Comparison of ENCODE assay signal across 9 mouse cellular contexts in the genomic region with DNA sequence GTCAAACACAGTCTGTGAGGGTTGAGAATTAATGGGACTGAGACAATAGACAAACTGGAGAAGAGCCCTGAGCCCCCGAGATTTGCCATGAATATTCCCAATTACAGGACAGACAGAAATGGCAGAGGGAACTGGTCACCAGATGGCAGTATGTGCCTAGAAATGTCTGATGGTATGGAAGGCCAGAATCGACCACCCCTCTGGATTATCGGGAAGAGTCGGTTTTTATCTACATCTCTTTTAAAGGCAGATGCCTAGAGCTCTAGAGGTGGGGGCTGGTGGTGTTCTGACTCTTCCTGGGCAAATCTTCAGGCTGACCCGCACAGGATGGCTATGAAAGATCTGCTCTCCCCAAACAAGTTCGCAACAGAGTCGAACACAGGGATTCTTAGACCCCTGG. TPM values are rescaled to one million over a fixed set of nuclear protein-coding genes. Genes with fewer than 3 reads are reported as not detected.
DNase-seq lines count a peak whose midpoint lies in the region; ATAC-seq lines count a peak whose summit lies in the region.
"Had no signal": no experiment of that assay in that cellular context is flagged by ENCODE, and none has a peak within 500 bp of the region (broad histone marks: within the 10 kb centered on the region; RNA-seq: fewer than 3 reads in every experiment).

No protein-coding gene starts in this region.

- H3K4me3 ChIP-seq in heart, embryonic 13.5 days: no peak overlapping the region

- 0 out of 2 replicates have a peak overlapping the region, but pooled peaks have one; percentile 28 for H3K4me2 ChIP-seq in heart, embryonic 13.5 days

- DNase-seq in cerebellum, postnatal 25 days: peak; percentile 42 to 67
- no peak for DNase-seq in cerebellum, adult 9-11 months
- peak; percentile 62 to 72 for DNase-seq in right cerebral cortex, adult 2 months (ENCODE audit: low spot score in 2 of 2)
- no peak for DNase-seq in right cerebral cortex, adult 18-20 months
- peak; percentile 68 for DNase-seq in mesoderm, embryonic 11.5 days (ENCODE audit: low read depth, low spot score)
- DNase-seq in spleen, postnatal 10 days (ENCODE audit: low spot score in 2 of 2): no peak
- DNase-seq in gastrocnemius, postnatal 10 days: no peak

- H3K9ac ChIP-seq in heart, embryonic 13.5 days: peak overlapping the region; percentile 28; the same call in 1 of the 2 replicates

- no peak for ATAC-seq in heart, embryonic 13.5 days (ENCODE audit: extremely low read depth, insufficient number of reproducible peaks, low FRiP score, low TSS enrichment)

- H3K9me3 ChIP-seq in heart, embryonic 13.5 days: no peaks in the 10 kb centered on the region
- H3K9me3 ChIP-seq: G1E had no signal

- peaks cover 9% of the 10 kb centered on the region for H3K27me3 ChIP-seq in heart, embryonic 13.5 days (replicated peaks)

- H3K4me1 ChIP-seq in heart, embryonic 13.5 days: no peaks in the 10 kb centered on the region

- no peaks in the 10 kb centered on the region for H3K36me3 ChIP-seq in heart, embryonic 13.5 days
- H3K36me3 ChIP-seq: G1E had no signal

- 25% methylated on average over 7 of the region's 7 CpGs for WGBS in heart, embryonic 13.5 days

- H3K27ac ChIP-seq in heart, embryonic 13.5 days (replicated peaks): no peak overlapping the region

RNA-seq across cellular contexts. Expression of a gene that starts 17.9 kb away (rescaled TPM):
- polyA plus RNA-seq in heart, embryonic 13.5 days (2015; fragmentation: Nextera tagmentation; extraction: Ambion mirVana): 41.2 and 42.2 TPM in 2 replicates
- 10 to 100 TPM; 33.8 to 40.2 TPM for total RNA-seq in gastrocnemius, postnatal 10 days (2021)

Comparison
In these comparisons a context has a peak if more than half of its experiments do, and no peak if none do; other contexts are left out.
1. DNase-seq: peak in cerebellum, postnatal 25 days (2 of 2), right cerebral cortex, adult 2 months (2 of 2) and mesoderm, embryonic 11.5 days (single experiment); none in cerebellum, adult 9-11 months (single experiment), right cerebral cortex, adult 18-20 months (single experiment), spleen, postnatal 10 days (0 of 2) and gastrocnemius, postnatal 10 days (single experiment).